Mouse (Mus musculus): ENCODE results near the gene Actr3b. TPM values are rescaled to one million over a fixed set of nuclear protein-coding genes. Genes with fewer than 3 reads are reported as not detected.

Actr3b gene
- total RNA-seq (2023) = 1 to 10 TPM; 1.0 to 1.1 TPM

GRCm38 (mm10) chr5:25759460-25760409 is at the start of gene Actr3b:
TSS of gene Actr3b (plus strand) at chr5:25759997.

Other genes starting within 250 kb of the Actr3b start
- gene Cct8l1, start 243.9 kb upstream of the Actr3b start, total RNA-seq (2023) = not detected
- gene Xrcc2, start 54.2 kb upstream of the Actr3b start, total RNA-seq (2023) = 10 to 100 TPM; 11.7 to 18.2 TPM
- not detected for gene Gm21663, start 182.4 kb downstream of the Actr3b start, total RNA-seq (2023)
- not detected for gene Gm21671, start 194.4 kb downstream of the Actr3b start, total RNA-seq (2023)
- gene Gm21680, start 212.7 kb downstream of the Actr3b start, total RNA-seq (2023) = not detected
- gene Gm21698, start 228.7 kb downstream of the Actr3b start, total RNA-seq (2023) = not detected
- not detected for gene Gm1979, start 244.8 kb downstream of the Actr3b start, total RNA-seq (2023)